12 mouse cellular contexts compared by ENCODE assay signal in the genomic region with DNA sequence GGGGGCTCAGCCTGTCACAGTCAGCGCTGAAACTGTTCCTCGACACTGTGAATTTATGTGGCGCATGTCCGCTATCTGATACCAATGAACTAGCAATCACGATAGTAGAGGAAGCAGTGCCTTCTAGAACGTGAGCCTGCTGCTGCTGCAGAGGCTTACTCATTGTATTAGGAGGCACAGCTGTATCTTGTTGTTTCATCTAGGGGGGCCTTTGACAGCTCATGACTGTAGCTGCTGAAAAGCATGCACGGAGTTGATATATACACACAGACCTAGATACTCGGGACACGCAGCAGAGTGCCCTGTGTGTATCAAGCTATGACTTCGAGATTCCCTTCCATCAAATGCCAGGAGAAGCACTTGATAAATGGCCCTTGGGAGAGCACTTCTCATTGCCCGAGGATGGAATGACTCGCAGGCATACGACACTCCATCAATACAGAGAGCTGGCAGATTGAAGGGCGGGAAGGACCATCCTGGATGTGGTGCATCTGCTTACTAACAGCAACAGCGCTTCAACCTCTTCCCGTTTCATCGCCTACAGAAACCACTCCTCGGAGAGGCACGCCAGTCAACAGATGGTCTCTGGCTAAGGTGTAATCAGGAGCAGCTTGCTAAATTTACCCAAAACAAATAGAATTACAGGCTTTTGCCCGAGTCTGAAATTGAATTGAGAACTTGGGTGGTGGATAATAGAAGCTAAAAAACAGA.
A peak's percentile ranks its signal among the peaks of the same experiment; 100 is the strongest.
DNase-seq lines count a peak whose midpoint lies in the region; ATAC-seq lines count a peak whose summit lies in the region.
"Had no signal": no experiment of that assay in that cellular context is flagged by ENCODE, and none has a peak within 500 bp of the region (broad histone marks: within the 10 kb centered on the region; RNA-seq: fewer than 3 reads in every experiment).

No protein-coding gene starts in this region.

- intact Hi-C loops in left cerebral cortex, postnatal 36 days (cut with DNase I), result no loop called here

- no peak overlapping the region for H3K4me2 ChIP-seq in embryonic facial prominence, embryonic 12.5 days (replicated peaks)
- H3K4me2 ChIP-seq: limb, embryonic 12.5 days had no signal

- peaks cover 26% of the 10 kb centered on the region for H3K4me1 ChIP-seq in embryonic facial prominence, embryonic 12.5 days

- DNase-seq in layer of hippocampus, adult 18-20 months (ENCODE audit: low spot score in 2 of 2), result peak; percentile 13 to 28
- no peak for DNase-seq in layer of hippocampus, adult 11-12 months (ENCODE audit: low spot score)
- DNase-seq in brain, adult 2 months (ENCODE audit: low read depth, low spot score), result peak; percentile 69
- DNase-seq in left cerebral cortex, postnatal 36 days (ENCODE audit: low spot score in 2 of 2), result peak; percentile 33 to 42
- DNase-seq in cerebellum, postnatal 10 days, result no peak
- DNase-seq in urinary bladder, postnatal 25 days (ENCODE audit: low spot score), result no peak
- DNase-seq: cerebellum, adult 18-20 months; gastrocnemius, postnatal 36 days had no signal

- H3K27ac ChIP-seq in embryonic facial prominence, embryonic 12.5 days, result no peak overlapping the region
- H3K27ac ChIP-seq: limb, embryonic 12.5 days; macrophage had no signal

- no peaks in the 10 kb centered on the region for H3K27me3 ChIP-seq in embryonic facial prominence, embryonic 12.5 days
- H3K27me3 ChIP-seq: limb, embryonic 12.5 days had no signal

- H3K4me3 ChIP-seq in embryonic facial prominence, embryonic 12.5 days, result no peak overlapping the region
- H3K4me3 ChIP-seq: erythroblast, embryonic 14.5 days; limb, embryonic 12.5 days had no signal

- H3K36me3 ChIP-seq in embryonic facial prominence, embryonic 12.5 days, result no peaks in the 10 kb centered on the region
- H3K36me3 ChIP-seq: limb, embryonic 12.5 days had no signal

- no peak overlapping the region for H3K9ac ChIP-seq in embryonic facial prominence, embryonic 12.5 days
- H3K9ac ChIP-seq: limb, embryonic 12.5 days had no signal

- 66% methylated on average over 20 of the region's 20 CpGs for WGBS in embryonic facial prominence, embryonic 12.5 days

- peak; percentile 41; the same call in 1 of the 2 replicates for ATAC-seq in embryonic facial prominence, embryonic 12.5 days (ENCODE audit: insufficient number of reproducible peaks, insufficient read depth, low FRiP score, low TSS enrichment)

- H3K9me3 ChIP-seq in embryonic facial prominence, embryonic 12.5 days, result no peaks in the 10 kb centered on the region
- H3K9me3 ChIP-seq: limb, embryonic 12.5 days had no signal

Comparison
In these comparisons a context has a peak if more than half of its experiments do, and no peak if none do; other contexts are left out.
1. DNase-seq: peak in layer of hippocampus, adult 18-20 months (2 of 2), brain, adult 2 months (single experiment) and left cerebral cortex, postnatal 36 days (2 of 2); none in layer of hippocampus, adult 11-12 months (single experiment), cerebellum, postnatal 10 days (0 of 2) and urinary bladder, postnatal 25 days (single experiment).